Mouse (Mus musculus): ENCODE measurements at regions not wholly inside any gene's neighbourhood (a gene's known extent, or its start where the extent isn't known, plus 50 kb on each side); places are given as distances from the start of the nearest gene placed in this dataset.

DNA sequence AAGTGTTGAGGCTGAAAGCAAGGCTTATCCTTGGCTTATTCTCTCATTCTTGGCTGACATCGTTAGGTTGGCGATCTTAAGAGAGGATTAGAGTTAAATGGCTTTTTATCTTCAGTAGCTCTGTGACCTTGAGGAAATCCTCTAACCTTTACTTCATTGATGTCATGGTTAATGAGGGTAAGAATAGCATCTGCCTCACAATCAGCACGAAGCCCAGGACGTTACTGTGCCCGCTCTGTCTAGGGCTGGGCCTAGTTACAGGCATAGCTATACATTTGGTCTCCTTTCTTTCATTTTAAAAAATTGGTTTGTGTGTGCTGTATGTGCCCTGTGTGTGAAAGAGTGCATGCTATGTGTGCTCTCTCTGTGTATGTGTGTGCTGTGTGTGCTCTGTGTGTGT lies 145.1 kb upstream of the Gadl1 start:
- TF ChIP-seq CTCF (IDR thresholded peaks at IDR 0.05; ENCODE audit: borderline replicate concordance, insufficient read depth, low read length) (no peak), POLR2A (IDR thresholded peaks at IDR 0.05; ENCODE audit: low read depth, low read length) (no peak)

Data from embryonic fibroblast, embryonic 13.5 days (primary cell).